Comparison of ENCODE assay signal across 16 mouse cellular contexts in genomic region chr14:29350627-29351026, GRCm38 (mm10).
"Had no signal": no experiment of that assay in that cellular context is flagged by ENCODE, and none has a peak within 500 bp of the region (broad histone marks: within the 10 kb centered on the region; RNA-seq: fewer than 3 reads in every experiment).

No protein-coding gene starts in this region.

- H3K9me3 ChIP-seq: liver, embryonic 15.5 days; midbrain, embryonic 15.5 days; neural tube, embryonic 12.5 days had no signal

- H3K9ac ChIP-seq: liver, embryonic 15.5 days; lung, embryonic 14.5 days; midbrain, embryonic 15.5 days; neural tube, embryonic 12.5 days had no signal

- H3K4me1 ChIP-seq: liver, embryonic 15.5 days; midbrain, embryonic 15.5 days; neural tube, embryonic 12.5 days had no signal

- H3K4me2 ChIP-seq: liver, embryonic 11.5 days; liver, embryonic 15.5 days; lung, embryonic 14.5 days; midbrain, embryonic 11.5 days; midbrain, embryonic 15.5 days; neural tube, embryonic 12.5 days had no signal

- ATAC-seq: intestine, postnatal 0 days; midbrain, embryonic 15.5 days had no signal

- H3K4me3 ChIP-seq: liver, embryonic 15.5 days; midbrain, embryonic 15.5 days; neural tube, embryonic 12.5 days had no signal

- H3K36me3 ChIP-seq: liver, embryonic 15.5 days; midbrain, embryonic 15.5 days; neural tube, embryonic 12.5 days had no signal

- H3K27me3 ChIP-seq: liver, embryonic 15.5 days; midbrain, embryonic 15.5 days; neural tube, embryonic 12.5 days had no signal

- H3K27ac ChIP-seq: liver, embryonic 15.5 days; midbrain, embryonic 15.5 days; neural tube, embryonic 12.5 days had no signal

- DNase-seq: kidney, adult 8-10 months; kidney, postnatal 25 days; layer of hippocampus, adult 9-11 months; lung, embryonic 14.5 days; lung, postnatal 10 days; lung, postnatal 4 days; right cerebral cortex, postnatal 4 days; spleen, adult 18-20 months; thymus, adult 2 months; thymus, postnatal 25 days had no signal
